Mouse (Mus musculus) embryonic fibroblast, embryonic 13.5 days (primary cell): ENCODE results near the gene Dyrk2. TPM values are rescaled to one million over a fixed set of nuclear protein-coding genes. Genes with fewer than 3 reads are reported as not detected.

Source experiments
- H3K27ac ChIP-seq: 2 replicates; pipeline ENCODE4 v1.5.1; 2012; ENCODE audit warnings: low read length, control low read depth, inconsistent platforms; ENCODE audit not compliant: insufficient read depth
- H3K4me1 ChIP-seq: 2 replicates; pipeline ENCODE4 v1.6.1; 2011; ENCODE audit warnings: low read length; ENCODE audit not compliant: control insufficient read depth, insufficient read depth
- H3K4me3 ChIP-seq: 2 replicates; pipeline ENCODE4 v1.5.1; 2011; ENCODE audit warnings: mild to moderate bottlenecking, control low read depth, low read length; ENCODE audit not compliant: insufficient read depth
- CTCF ChIP-seq: IDR thresholded peaks from 2 replicates; pipeline ENCODE4 v1.5.1; 2011; ENCODE audit warnings: mild to moderate bottlenecking, control low read depth, low read length, moderate library complexity, borderline replicate concordance; ENCODE audit not compliant: insufficient read depth
- POLR2A ChIP-seq: IDR thresholded peaks from 2 replicates; pipeline ENCODE4 v1.6.1; 2011; ENCODE audit warnings: low read depth, mild to moderate bottlenecking, control low read depth, low read length, moderate library complexity
- polyA plus RNA-seq: library from polyadenylated mRNA; stranded (reverse); fragments of >200 nt; gene quantifications from 2 replicates; pipeline ENCODE4 v1.2.4, GENCODE M21; 2011; ENCODE audit warnings: low read depth; ENCODE audit not compliant: missing spikeins, insufficient read length

The Dyrk2 gene
- polyA plus RNA-seq, 1 experiment, result 42.7 TPM

- Histone ChIP-seq H3K4me1 (no peaks in the 10 kb centered on the region), H3K4me3 (no peak overlapping the region), H3K27ac (no peak overlapping the region)
- TF ChIP-seq POLR2A (no peak), CTCF (no peak)
Measured at GRCm38 (mm10) chr10:118852554-118852953, 17.5 kb downstream of the Dyrk2 start.

GRCm38 (mm10) chr10:118848501-118848900, 21.5 kb downstream of the Dyrk2 start:
- Histone ChIP-seq H3K4me1 (no peaks in the 10 kb centered on the region), H3K4me3 (no peak overlapping the region), H3K27ac (no peak overlapping the region)
- TF ChIP-seq POLR2A, result no peak
- no peak for TF ChIP-seq CTCF

GRCm38 (mm10) chr10:118846991-118847545, 22.9 kb downstream of the Dyrk2 start:
- H3K4me1 ChIP-seq, result no peaks in the 10 kb centered on the region
- H3K4me3 ChIP-seq, result no peak overlapping the region
- TF ChIP-seq CTCF (no peak), POLR2A (no peak)
- no peak overlapping the region for H3K27ac ChIP-seq

- Histone ChIP-seq H3K4me1 (peaks cover 2% of the 10 kb centered on the region; the same call in 1 of the 2 replicates), H3K27ac (peak overlapping the region; percentile 75; the same call in 1 of the 2 replicates), H3K4me3 (no peak overlapping the region)
- TF ChIP-seq POLR2A (no peak), CTCF (no peak)
Measured at GRCm38 (mm10) chr10:118840598-118840997, 29.4 kb downstream of the Dyrk2 start.

GRCm38 (mm10) chr10:118839343-118840141, 30.5 kb downstream of the Dyrk2 start:
- H3K4me1 ChIP-seq, result peaks cover 2% of the 10 kb centered on the region; the same call in 1 of the 2 replicates
- no peak for TF ChIP-seq CTCF
- no peak for TF ChIP-seq POLR2A
- H3K27ac ChIP-seq, result peak overlapping the region; percentile 75
- H3K4me3 ChIP-seq, result no peak overlapping the region

GRCm38 (mm10) chr10:118837636-118838035, 32.4 kb downstream of the Dyrk2 start:
- Histone ChIP-seq H3K4me1 (peaks cover 2% of the 10 kb centered on the region; the same call in 1 of the 2 replicates), H3K27ac (peak overlapping the region; percentile 40; the same call in 1 of the 2 replicates), H3K4me3 (no peak overlapping the region)
- TF ChIP-seq CTCF, result no peak
- TF ChIP-seq POLR2A, result no peak

GRCm38 (mm10) chr10:118831190-118831589, 38.8 kb downstream of the Dyrk2 start:
- Histone ChIP-seq H3K4me1 (no peaks in the 10 kb centered on the region), H3K27ac (no peak overlapping the region), H3K4me3 (no peak overlapping the region)
- TF ChIP-seq POLR2A (no peak), CTCF (no peak)

- Histone ChIP-seq H3K27ac (no peak overlapping the region), H3K4me1 (no peaks in the 10 kb centered on the region), H3K4me3 (no peak overlapping the region)
- no peak for TF ChIP-seq POLR2A
- no peak for TF ChIP-seq CTCF
Measured at GRCm38 (mm10) chr10:118829641-118830040, 40.4 kb downstream of the Dyrk2 start.

GRCm38 (mm10) chr10:118827116-118827515, 42.9 kb downstream of the Dyrk2 start:
- TF ChIP-seq POLR2A, result no peak
- TF ChIP-seq CTCF, result no peak
- Histone ChIP-seq H3K4me1 (no peaks in the 10 kb centered on the region), H3K27ac (no peak overlapping the region), H3K4me3 (no peak overlapping the region)

GRCm38 (mm10) chr10:118824830-118825229, 45.2 kb downstream of the Dyrk2 start:
- Histone ChIP-seq H3K27ac (no peak overlapping the region), H3K4me1 (no peaks in the 10 kb centered on the region)
- TF ChIP-seq POLR2A (no peak), CTCF (no peak)

More at GRCm38 (mm10) chr10:118824830-118825229, 45.2 kb downstream of the Dyrk2 start:
- H3K4me3 ChIP-seq, result no peak overlapping the region
